Mouse (Mus musculus): ENCODE data around the gene Car15. TPM values are rescaled to one million over a fixed set of nuclear protein-coding genes. Genes with fewer than 3 reads are reported as not detected.
A peak's percentile ranks its signal among the peaks of the same experiment; 100 is the strongest.

Car15 gene
- polyA plus RNA-seq, 1 experiment from 2014 or later: 4.4 TPM

GRCm38 (mm10) chr16:17797812-17798311 is 40.3 kb downstream of the Car15 start:
- H3K9ac ChIP-seq (replicated peaks): peak overlapping the region; percentile 68
- H3K4me1 ChIP-seq: peaks cover 27% of the 10 kb centered on the region
- H3K36me3 ChIP-seq: peaks cover 2% of the 10 kb centered on the region; the same call in 1 of the 2 replicates
- peaks cover 89% of the 10 kb centered on the region for H3K27me3 ChIP-seq
- WGBS: 4% methylated on average over 29 of the region's 29 CpGs
- H3K27ac ChIP-seq (replicated peaks): no peak overlapping the region
- ATAC-seq (ENCODE audit: low FRiP score, low read depth): 0 out of 2 replicates have a peak, but pooled peaks have one; percentile 5
- H3K4me2 ChIP-seq (replicated peaks): peak overlapping the region; percentile 88
- H3K4me3 ChIP-seq: peak overlapping the region; percentile 53
- no peaks in the 10 kb centered on the region for H3K9me3 ChIP-seq

GRCm38 (mm10) chr16:17796971-17797811 is 41.0 kb downstream of the Car15 start, which contains the start of gene Scarf2:
TSS of gene Scarf2 (plus strand) at chr16:17797282.
- Histone ChIP-seq H3K27me3 (peaks cover 82% of the 10 kb centered on the region), H3K4me3 (peak within 1 kb of the TSS; percentile 53), H3K9me3 (no peaks in the 10 kb centered on the region), H3K36me3 (peaks cover 9% of the 10 kb centered on the region), H3K4me2 (replicated peaks) (peak within 1 kb of the TSS; percentile 88), H3K9ac (replicated peaks) (peak within 1 kb of the TSS; percentile 68), H3K27ac (replicated peaks) (0 out of 2 replicates have a peak within 1 kb of the TSS, but pooled peaks have one; percentile 25), H3K4me1 (peaks cover 22% of the 10 kb centered on the region)
- 2% methylated on average over 57 of the region's 81 CpGs for WGBS
- ATAC-seq (ENCODE audit: low FRiP score, low read depth): peak; percentile 21; the same call in 1 of the 2 replicates

- H3K27ac ChIP-seq (replicated peaks): no peak overlapping the region
- peaks cover 16% of the 10 kb centered on the region for H3K36me3 ChIP-seq
- peak overlapping the region; percentile 68; the same call in 1 of the 2 replicates for H3K9ac ChIP-seq (replicated peaks)
These were observed 41.6 kb downstream of the Car15 start for GRCm38 (mm10) chr16:17796519-17796918.

GRCm38 (mm10) chr16:17795643-17796042 is 42.5 kb downstream of the Car15 start:
- no peak overlapping the region for H3K27ac ChIP-seq (replicated peaks)
- ATAC-seq (ENCODE audit: low FRiP score, low read depth): no peak
- no peak overlapping the region for H3K4me3 ChIP-seq
- H3K36me3 ChIP-seq: peaks cover 21% of the 10 kb centered on the region
- H3K9me3 ChIP-seq: no peaks in the 10 kb centered on the region
- peaks cover 22% of the 10 kb centered on the region for H3K4me1 ChIP-seq
- no peak overlapping the region for H3K9ac ChIP-seq (replicated peaks)
- H3K27me3 ChIP-seq: peaks cover 67% of the 10 kb centered on the region
- no peak overlapping the region for H3K4me2 ChIP-seq (replicated peaks)
- WGBS: 60% methylated on average over 5 of the region's 5 CpGs

More at GRCm38 (mm10) chr16:17796519-17796918, 41.6 kb downstream of the Car15 start:
- Histone ChIP-seq H3K4me3 (peak overlapping the region; percentile 53), H3K4me2 (replicated peaks) (peak overlapping the region; percentile 88), H3K9me3 (no peaks in the 10 kb centered on the region), H3K27me3 (peaks cover 76% of the 10 kb centered on the region), H3K4me1 (peaks cover 22% of the 10 kb centered on the region)
- ATAC-seq (ENCODE audit: low FRiP score, low read depth): no peak

- H3K27ac ChIP-seq (replicated peaks): no peak overlapping the region
- H3K27me3 ChIP-seq: peaks cover 51% of the 10 kb centered on the region
- H3K4me2 ChIP-seq (replicated peaks): no peak overlapping the region
- peaks cover 37% of the 10 kb centered on the region for H3K36me3 ChIP-seq
- no peaks in the 10 kb centered on the region for H3K9me3 ChIP-seq
- H3K9ac ChIP-seq (replicated peaks): no peak overlapping the region
- no peak for ATAC-seq (ENCODE audit: low FRiP score, low read depth)
- H3K4me3 ChIP-seq: no peak overlapping the region
- peaks cover 22% of the 10 kb centered on the region for H3K4me1 ChIP-seq
- WGBS: 92% methylated on average over 4 of the region's 4 CpGs
These were observed 44.1 kb downstream of the Car15 start for GRCm38 (mm10) chr16:17794047-17794446.

GRCm38 (mm10) chr16:17792728-17793127 is 45.4 kb downstream of the Car15 start:
- Histone ChIP-seq H3K36me3 (peaks cover 50% of the 10 kb centered on the region), H3K4me1 (peaks cover 12% of the 10 kb centered on the region), H3K4me2 (replicated peaks) (no peak overlapping the region), H3K9ac (replicated peaks) (no peak overlapping the region), H3K27me3 (peaks cover 38% of the 10 kb centered on the region), H3K9me3 (no peaks in the 10 kb centered on the region), H3K27ac (replicated peaks) (no peak overlapping the region), H3K4me3 (no peak overlapping the region)
- no peak for ATAC-seq (ENCODE audit: low FRiP score, low read depth)
- 68% methylated on average over 3 of the region's 3 CpGs for WGBS

- Histone ChIP-seq H3K27ac (replicated peaks) (no peak overlapping the region), H3K9me3 (no peaks in the 10 kb centered on the region), H3K9ac (replicated peaks) (no peak overlapping the region), H3K27me3 (no peaks in the 10 kb centered on the region), H3K4me1 (no peaks in the 10 kb centered on the region), H3K4me3 (no peak overlapping the region), H3K4me2 (replicated peaks) (no peak overlapping the region), H3K36me3 (peaks cover 76% of the 10 kb centered on the region)
- 67% methylated on average over 3 of the region's 3 CpGs for WGBS
- ATAC-seq (ENCODE audit: low FRiP score, low read depth): no peak
These were observed 52.8 kb downstream of the Car15 start for GRCm38 (mm10) chr16:17785337-17785736.

Other genes starting within 250 kb of the Car15 start
- 36.3 and 38.2 TPM in 2 replicates for gene Smpd4, start 219.0 kb downstream of the Car15 start, polyA plus RNA-seq (2016; fragmentation: Nextera tagmentation; extraction: Ambion mirVana)
- gene Ccdc74a, start 191.9 kb downstream of the Car15 start, polyA plus RNA-seq (2016; fragmentation: Nextera tagmentation; extraction: Ambion mirVana): 7.1 and 7.9 TPM in 2 replicates
- 47.4 and 48.0 TPM in 2 replicates for gene Med15, start 105.5 kb downstream of the Car15 start, polyA plus RNA-seq (2016; fragmentation: Nextera tagmentation; extraction: Ambion mirVana)
- 52.8 and 57.9 TPM in 2 replicates for gene Klhl22, start 78.7 kb downstream of the Car15 start, polyA plus RNA-seq (2016; fragmentation: Nextera tagmentation; extraction: Ambion mirVana)
- gene Scarf2, start 41.1 kb downstream of the Car15 start, polyA plus RNA-seq (2016; fragmentation: Nextera tagmentation; extraction: Ambion mirVana): 10.1 and 12.1 TPM in 2 replicates
- gene B830017H08Rik, start 5.2 kb downstream of the Car15 start, polyA plus RNA-seq (2016; fragmentation: Nextera tagmentation; extraction: Ambion mirVana): 0.45 and 0.55 TPM in 2 replicates
- 0.55 and 0.67 TPM in 2 replicates for gene Gm20518, start 53.3 kb upstream of the Car15 start, polyA plus RNA-seq (2016; fragmentation: Nextera tagmentation; extraction: Ambion mirVana)
- 0.05 and 0.09 TPM in 2 replicates for gene Tssk1, start 55.9 kb upstream of the Car15 start, polyA plus RNA-seq (2016; fragmentation: Nextera tagmentation; extraction: Ambion mirVana)
- 105 and 108 TPM in 2 replicates for gene Dgcr2, start 60.2 kb upstream of the Car15 start, polyA plus RNA-seq (2016; fragmentation: Nextera tagmentation; extraction: Ambion mirVana)
- not detected in 2 replicates for gene Tssk2, start 60.3 kb upstream of the Car15 start, polyA plus RNA-seq (2016; fragmentation: Nextera tagmentation; extraction: Ambion mirVana)
- 56.7 and 61.6 TPM in 2 replicates for gene Ess2, start 73.0 kb upstream of the Car15 start, polyA plus RNA-seq (2016; fragmentation: Nextera tagmentation; extraction: Ambion mirVana)
- gene Gsc2, start 76.7 kb upstream of the Car15 start, polyA plus RNA-seq (2016; fragmentation: Nextera tagmentation; extraction: Ambion mirVana): 0.26 and 0.52 TPM in 2 replicates
- 120 and 132 TPM in 2 replicates for gene Slc25a1, start 89.9 kb upstream of the Car15 start, polyA plus RNA-seq (2016; fragmentation: Nextera tagmentation; extraction: Ambion mirVana)
- not detected in 2 replicates for gene Vpreb2, start 142.1 kb upstream of the Car15 start, polyA plus RNA-seq (2016; fragmentation: Nextera tagmentation; extraction: Ambion mirVana)
- gene Dgcr6, start 214.5 kb upstream of the Car15 start, polyA plus RNA-seq (2016; fragmentation: Nextera tagmentation; extraction: Ambion mirVana): 144 TPM in 2 replicates